ENCODE assay signal across 16 mouse cellular contexts in the genomic region with DNA sequence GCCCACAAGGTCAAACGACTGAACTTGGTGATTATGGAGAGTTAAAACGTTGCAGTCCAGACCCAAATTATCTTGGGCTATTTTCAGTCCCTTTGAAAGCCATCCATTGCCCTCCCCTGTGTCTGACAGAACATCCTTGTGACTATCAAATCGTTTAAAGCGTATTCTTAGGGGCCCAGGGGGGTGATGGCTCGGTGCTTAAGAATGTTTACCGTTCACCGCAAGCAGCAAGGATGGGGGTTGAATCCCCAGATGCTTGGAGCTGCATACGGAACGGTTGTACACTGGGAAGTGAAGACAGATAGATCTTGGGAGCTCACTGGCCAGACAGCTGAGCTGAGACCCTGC. TPM values are rescaled to one million over a fixed set of nuclear protein-coding genes. Genes with fewer than 3 reads are reported as not detected.
"Had no signal": no experiment of that assay in that cellular context is flagged by ENCODE, and none has a peak within 500 bp of the region (broad histone marks: within the 10 kb centered on the region; RNA-seq: fewer than 3 reads in every experiment).

No protein-coding gene starts in this region.

- H3K4me2 ChIP-seq: limb, embryonic 12.5 days; midbrain, embryonic 15.5 days; neural tube, embryonic 13.5 days had no signal

- H3K9ac ChIP-seq: limb, embryonic 12.5 days; liver, embryonic 14.5 days; midbrain, embryonic 15.5 days; neural tube, embryonic 13.5 days had no signal

- H3K27ac ChIP-seq: kidney, postnatal 0 days; limb, embryonic 12.5 days; liver, embryonic 14.5 days; midbrain, embryonic 15.5 days; neural tube, embryonic 13.5 days had no signal

- ATAC-seq: midbrain, embryonic 15.5 days had no signal

- DNase-seq: kidney, adult 11 months; kidney, adult 9 months; kidney, postnatal 36 days; layer of hippocampus, adult 9-11 months; layer of hippocampus, postnatal 36 days; retina, postnatal 1 day; right cerebral cortex, postnatal 4 days; spleen, adult 18-20 months; thymus, adult 18-20 months; thymus, postnatal 14 days had no signal

- H3K4me3 ChIP-seq: limb, embryonic 12.5 days; midbrain, embryonic 15.5 days; neural tube, embryonic 13.5 days had no signal

- H3K36me3 ChIP-seq: limb, embryonic 12.5 days; midbrain, embryonic 15.5 days; neural tube, embryonic 13.5 days had no signal

- H3K9me3 ChIP-seq: limb, embryonic 12.5 days; midbrain, embryonic 15.5 days; neural tube, embryonic 13.5 days had no signal

- H3K27me3 ChIP-seq: limb, embryonic 12.5 days; neural tube, embryonic 13.5 days had no signal

RNA-seq across cellular contexts. Expression of gene Kcng1, which starts 52.7 kb away (rescaled TPM):
- total RNA-seq: liver, adult 2 months had no signal
- polyA plus RNA-seq: liver, adult 2 months had no signal
